Mouse (Mus musculus): ENCODE results near the gene Atp6v1g1. TPM values are rescaled to one million over a fixed set of nuclear protein-coding genes. Genes with fewer than 3 reads are reported as not detected.
A peak's percentile ranks its signal among the peaks of the same experiment; 100 is the strongest.

The Atp6v1g1 gene
- polyA plus RNA-seq, 1 experiment, result 117 TPM

DNA sequence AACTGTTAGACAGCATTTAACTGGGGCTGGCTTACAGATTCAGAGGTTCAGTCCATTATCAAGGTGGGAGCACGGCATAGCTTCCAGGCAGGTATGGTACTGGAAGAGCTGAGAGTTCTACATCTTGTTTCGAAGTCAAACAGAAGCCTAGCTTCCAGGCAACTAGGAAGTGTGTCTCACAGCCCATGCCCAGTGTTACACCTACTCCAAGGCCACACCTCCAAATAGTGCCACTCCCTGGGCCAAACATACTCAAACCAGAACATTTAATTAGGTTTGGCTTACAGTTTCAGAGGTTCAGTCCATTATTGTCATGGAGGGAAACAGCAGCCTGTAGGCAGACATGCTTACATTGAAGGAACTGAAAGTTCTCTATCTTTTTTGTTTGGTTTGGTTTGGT is 10.5 kb downstream of the Atp6v1g1 start:
- Histone ChIP-seq H3K4me3 (ENCODE audit: insufficient read depth, low read depth, low read length) (no peak overlapping the region), H3K36me3 (ENCODE audit: control insufficient read depth, insufficient read depth, low read length) (peaks cover 10% of the 10 kb centered on the region; the same call in 1 of the 2 replicates), H3K27ac (ENCODE audit: insufficient read depth, low read depth, low read length) (no peak overlapping the region), H3K27me3 (replicated peaks; ENCODE audit: control insufficient read depth, insufficient read depth, low read length) (no peaks in the 10 kb centered on the region), H3K4me1 (ENCODE audit: control insufficient read depth, insufficient read depth, low read length) (peaks cover 18% of the 10 kb centered on the region)
- no peak for DNase-seq
- WGBS, result 95% methylated on average over 2 of the region's 2 CpGs
- TF ChIP-seq CTCF (conservative IDR thresholded peaks at IDR 0.05; ENCODE audit: insufficient read depth, insufficient read length, low read depth, low read length) (no peak), POLR2A (IDR thresholded peaks at IDR 0.05; ENCODE audit: low read depth, low read length) (no peak)

DNA sequence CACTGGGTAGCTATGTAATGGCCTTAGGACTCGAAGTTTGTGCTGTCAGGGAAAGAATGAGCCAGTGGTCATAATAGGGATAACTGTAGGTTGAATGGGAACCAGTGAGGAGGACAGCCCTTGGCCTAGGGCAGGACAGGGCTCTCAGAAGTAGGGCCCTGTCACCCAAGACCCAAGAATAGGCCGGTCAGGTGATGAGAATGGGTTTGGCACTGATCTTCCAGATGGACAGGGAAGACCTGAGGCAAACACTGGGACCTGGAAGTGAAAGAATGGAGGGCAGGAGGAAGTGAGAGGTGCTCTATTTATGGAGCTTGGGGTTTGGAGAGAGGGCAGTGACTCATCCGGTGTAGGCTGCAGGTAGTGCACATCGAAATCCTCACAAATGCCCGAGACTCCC is 12.1 kb downstream of the Atp6v1g1 start:
- Histone ChIP-seq H3K4me3 (ENCODE audit: insufficient read depth, low read depth, low read length) (no peak overlapping the region), H3K27me3 (replicated peaks; ENCODE audit: control insufficient read depth, insufficient read depth, low read length) (no peaks in the 10 kb centered on the region), H3K4me1 (ENCODE audit: control insufficient read depth, insufficient read depth, low read length) (peaks cover 30% of the 10 kb centered on the region), H3K36me3 (ENCODE audit: control insufficient read depth, insufficient read depth, low read length) (no peaks in the 10 kb centered on the region; the same call in 1 of the 2 replicates), H3K27ac (ENCODE audit: insufficient read depth, low read depth, low read length) (no peak overlapping the region)
- WGBS, result 67% methylated on average over 5 of the region's 5 CpGs
- DNase-seq, result no peak
- TF ChIP-seq CTCF (conservative IDR thresholded peaks at IDR 0.05; ENCODE audit: insufficient read depth, insufficient read length, low read depth, low read length), result no peak
- TF ChIP-seq POLR2A (IDR thresholded peaks at IDR 0.05; ENCODE audit: low read depth, low read length), result no peak

DNA sequence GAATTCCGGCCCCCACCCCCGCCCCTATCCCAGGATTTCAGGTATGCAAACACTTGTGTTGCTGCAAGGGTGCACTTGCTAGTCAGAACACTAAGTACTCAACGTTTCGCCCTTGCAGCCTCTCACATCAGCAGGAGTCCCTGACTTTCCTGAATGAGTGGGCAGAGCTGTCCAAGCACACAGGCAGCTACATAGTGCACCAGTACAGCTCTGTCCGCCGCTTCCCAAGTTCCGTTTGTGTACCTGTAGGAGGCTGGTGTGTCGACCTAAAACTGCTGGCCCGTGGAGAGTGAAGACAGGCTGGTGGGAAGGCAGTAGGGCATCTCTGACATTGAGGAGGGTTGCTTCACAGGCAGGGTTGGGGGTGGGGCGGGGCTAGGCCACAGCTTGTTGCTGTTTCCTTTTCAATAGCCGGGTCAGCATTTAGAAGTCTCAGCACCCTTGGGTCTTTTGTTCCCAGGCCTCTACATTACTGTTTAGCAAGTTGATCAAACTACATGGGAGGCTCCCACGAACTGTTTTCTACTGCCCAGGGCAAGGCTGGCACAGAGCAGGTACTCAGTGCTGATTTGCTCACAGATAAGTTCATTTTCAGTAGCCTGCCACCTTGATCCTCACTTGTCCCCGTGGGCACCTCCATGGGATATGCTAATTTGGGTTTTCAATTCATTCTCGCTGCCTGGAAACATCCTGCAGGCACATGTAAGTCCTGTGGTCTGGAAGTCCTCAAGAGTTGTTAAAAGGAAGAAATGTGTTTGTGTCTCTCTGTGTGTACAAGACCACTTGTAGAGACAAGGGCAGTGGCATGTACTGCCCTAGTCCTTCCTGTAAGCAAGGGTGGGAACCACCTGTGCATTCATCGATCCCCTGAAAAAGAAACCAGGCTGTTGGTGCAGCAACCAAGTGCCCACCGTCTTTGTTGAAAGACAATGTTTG is 12.8 kb downstream of the Atp6v1g1 start:
- no peak overlapping the region; the same call in 1 of the 2 replicates for H3K27ac ChIP-seq (ENCODE audit: insufficient read depth, low read depth, low read length)
- TF ChIP-seq CTCF (conservative IDR thresholded peaks at IDR 0.05; ENCODE audit: insufficient read depth, insufficient read length, low read depth, low read length), result no peak
- no peak for TF ChIP-seq POLR2A (IDR thresholded peaks at IDR 0.05; ENCODE audit: low read depth, low read length)
- WGBS, result 38% methylated on average over 16 of the region's 16 CpGs

GRCm38 (mm10) chr4:63558407-63559081 is 14.0 kb downstream of the Atp6v1g1 start, which contains the start of gene Tmem268:
Tmem268 (plus strand) TSS chr4:63558781.
- Histone ChIP-seq H3K36me3 (ENCODE audit: control insufficient read depth, insufficient read depth, low read length) (no peaks in the 10 kb centered on the region), H3K4me1 (ENCODE audit: control insufficient read depth, insufficient read depth, low read length) (peaks cover 39% of the 10 kb centered on the region), H3K27me3 (replicated peaks; ENCODE audit: control insufficient read depth, insufficient read depth, low read length) (no peaks in the 10 kb centered on the region), H3K4me3 (ENCODE audit: insufficient read depth, low read depth, low read length) (peak within 1 kb of the TSS; percentile 98), H3K27ac (ENCODE audit: insufficient read depth, low read depth, low read length) (peak within 1 kb of the TSS; percentile 89)
- peak; percentile 77 for DNase-seq
- 1% methylated on average over 80 of the region's 81 CpGs for WGBS
- no peak for TF ChIP-seq CTCF (conservative IDR thresholded peaks at IDR 0.05; ENCODE audit: insufficient read depth, insufficient read length, low read depth, low read length)
- no peak for TF ChIP-seq POLR2A (IDR thresholded peaks at IDR 0.05; ENCODE audit: low read depth, low read length)

More for the DNA sequence above, 12.8 kb downstream of the Atp6v1g1 start:
- Histone ChIP-seq H3K4me1 (ENCODE audit: control insufficient read depth, insufficient read depth, low read length) (peaks cover 36% of the 10 kb centered on the region), H3K27me3 (replicated peaks; ENCODE audit: control insufficient read depth, insufficient read depth, low read length) (no peaks in the 10 kb centered on the region), H3K36me3 (ENCODE audit: control insufficient read depth, insufficient read depth, low read length) (no peaks in the 10 kb centered on the region; the same call in 1 of the 2 replicates), H3K4me3 (ENCODE audit: insufficient read depth, low read depth, low read length) (no peak overlapping the region)
- DNase-seq, result peak; percentile 45

DNA sequence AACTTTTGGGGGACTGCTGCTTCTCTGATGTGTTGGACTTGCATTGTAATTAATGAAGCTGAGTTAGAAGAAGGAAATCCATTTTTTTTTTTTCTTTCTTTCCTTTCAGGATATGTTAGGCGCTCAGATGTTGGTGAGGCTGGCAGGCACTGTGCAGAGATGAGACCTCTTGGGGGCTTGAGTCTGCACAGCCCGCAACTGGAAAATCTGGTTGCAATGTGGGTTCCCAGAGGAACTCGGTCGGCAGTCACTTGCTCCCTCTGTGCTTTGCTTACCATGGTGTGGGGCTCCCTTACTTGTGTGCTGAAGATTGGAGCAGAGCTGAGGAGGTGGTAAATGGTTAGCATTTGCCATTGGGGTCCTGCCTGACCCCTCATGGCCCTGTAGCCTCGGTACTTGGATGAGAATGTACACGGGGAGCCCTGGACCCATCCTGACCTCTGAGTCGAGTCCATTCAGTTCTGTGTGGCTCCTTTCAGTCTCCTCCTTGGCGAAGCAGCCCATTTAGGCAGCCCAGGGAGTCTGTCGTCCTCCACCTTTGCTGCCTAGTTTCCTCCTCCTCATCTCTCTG is 14.6 kb downstream of the Atp6v1g1 start:
- no peak for DNase-seq
- TF ChIP-seq CTCF (conservative IDR thresholded peaks at IDR 0.05; ENCODE audit: insufficient read depth, insufficient read length, low read depth, low read length), result no peak
- no peak for TF ChIP-seq POLR2A (IDR thresholded peaks at IDR 0.05; ENCODE audit: low read depth, low read length)
- Histone ChIP-seq H3K4me3 (ENCODE audit: insufficient read depth, low read depth, low read length) (peak overlapping the region; percentile 98), H3K36me3 (ENCODE audit: control insufficient read depth, insufficient read depth, low read length) (no peaks in the 10 kb centered on the region), H3K4me1 (ENCODE audit: control insufficient read depth, insufficient read depth, low read length) (peaks cover 39% of the 10 kb centered on the region), H3K27ac (ENCODE audit: insufficient read depth, low read depth, low read length) (peak overlapping the region; percentile 89; the same call in 1 of the 2 replicates), H3K27me3 (replicated peaks; ENCODE audit: control insufficient read depth, insufficient read depth, low read length) (no peaks in the 10 kb centered on the region)
- 47% methylated on average over 9 of the region's 9 CpGs for WGBS

DNA sequence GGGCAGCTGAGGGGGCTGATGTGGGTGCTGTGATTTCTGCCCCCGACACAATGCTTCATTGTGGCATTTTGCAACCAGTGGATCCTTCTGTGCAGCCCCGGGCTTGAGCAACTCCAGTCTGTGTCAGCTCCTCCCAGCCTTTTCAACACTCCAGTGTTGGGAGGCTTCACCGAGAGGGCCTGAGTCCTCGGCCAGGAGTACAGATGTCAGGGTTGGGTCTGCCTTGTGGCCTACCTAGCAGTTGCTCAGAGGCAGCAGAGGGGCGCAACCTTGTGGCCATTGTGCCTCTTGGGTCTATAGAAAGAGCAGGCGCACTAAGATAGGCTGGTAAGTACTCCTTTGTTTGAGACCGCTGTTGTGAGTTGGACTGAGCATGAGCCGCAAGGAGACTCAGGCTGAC is 15.5 kb downstream of the Atp6v1g1 start:
- TF ChIP-seq CTCF (conservative IDR thresholded peaks at IDR 0.05; ENCODE audit: insufficient read depth, insufficient read length, low read depth, low read length), result 0 out of 2 replicates have a peak, but pooled peaks have one; percentile 8
- no peak for TF ChIP-seq POLR2A (IDR thresholded peaks at IDR 0.05; ENCODE audit: low read depth, low read length)
- H3K27ac ChIP-seq (ENCODE audit: insufficient read depth, low read depth, low read length), result no peak overlapping the region
- no peaks in the 10 kb centered on the region for H3K27me3 ChIP-seq (replicated peaks; ENCODE audit: control insufficient read depth, insufficient read depth, low read length)
- H3K36me3 ChIP-seq (ENCODE audit: control insufficient read depth, insufficient read depth, low read length), result no peaks in the 10 kb centered on the region
- WGBS, result 89% methylated on average over 8 of the region's 8 CpGs
- H3K4me1 ChIP-seq (ENCODE audit: control insufficient read depth, insufficient read depth, low read length), result peaks cover 39% of the 10 kb centered on the region
- H3K4me3 ChIP-seq (ENCODE audit: insufficient read depth, low read depth, low read length), result no peak overlapping the region
- DNase-seq, result no peak
